Mouse (Mus musculus) thymus, adult 2 months (tissue): Measurements from ENCODE around the gene Dusp22. TPM values are rescaled to one million over a fixed set of nuclear protein-coding genes. Genes with fewer than 3 reads are reported as not detected.
A peak's percentile ranks its signal among the peaks of the same experiment; 100 is the strongest.

Experiments used
- DNase-seq: peaks from one replicate; pipeline ENCODE4 v3.0.0; 2021
- H3K27ac ChIP-seq: fragments of 200-500 bp; 2 replicates; pipeline ENCODE4 v1.5.1; 2012; ENCODE audit warnings: low read length, control low read depth; ENCODE audit not compliant: control insufficient read depth, insufficient read depth
- H3K27me3 ChIP-seq: fragments of 200-500 bp; 2 replicates; pipeline ENCODE4 v1.6.1; 2012; ENCODE audit warnings: mild to moderate bottlenecking, low read length, moderate library complexity, mixed read lengths; ENCODE audit not compliant: control insufficient read depth, insufficient read depth
- H3K36me3 ChIP-seq: fragments of 200-500 bp; 2 replicates; pipeline ENCODE4 v1.6.1; 2012; ENCODE audit warnings: mild to moderate bottlenecking, low read length, moderate library complexity; ENCODE audit not compliant: control insufficient read depth, insufficient read depth
- H3K4me1 ChIP-seq: fragments of 200-500 bp; replicated peaks from 2 replicates; pipeline ENCODE4 v1.6.1; 2012; ENCODE audit warnings: low read length; ENCODE audit not compliant: control insufficient read depth, insufficient read depth
- H3K4me3 ChIP-seq: fragments of 200-500 bp; 2 replicates; pipeline ENCODE4 v1.5.1; 2012; ENCODE audit warnings: mild to moderate bottlenecking, low read length, control low read depth, moderate library complexity; ENCODE audit not compliant: control insufficient read depth, insufficient read depth
- CTCF ChIP-seq: fragments of 200-500 bp; IDR thresholded peaks from 2 replicates; pipeline ENCODE4 v1.5.1; 2012; ENCODE audit warnings: mild to moderate bottlenecking, control low read depth, low read length, moderate library complexity, borderline replicate concordance; ENCODE audit not compliant: control insufficient read depth, poor library complexity, insufficient read depth; ENCODE audit errors: extremely low read depth
- POLR2A ChIP-seq: fragments of 200-500 bp; IDR thresholded peaks from 2 replicates; pipeline ENCODE4 v1.6.1; 2012; ENCODE audit warnings: mild to moderate bottlenecking, low read length, control low read depth, moderate library complexity; ENCODE audit not compliant: control insufficient read depth, poor library complexity, insufficient read depth; ENCODE audit errors: extremely low read depth
- WGBS: fragments of 180-500 bp; shearing (Covaris S2); methylation state at CpG from one replicate; pipeline ENCODE4 v1.1.7; 2018; 5-methylcytosine and 5-hydroxymethylcytosine counted together
- polyA plus RNA-seq: library from polyadenylated mRNA; depleted of rRNA; stranded (reverse); fragments of >200 nt; gene quantifications from 2 replicates; pipeline ENCODE4 v1.2.3, GENCODE M21; 2012

The Dusp22 gene
- polyA plus RNA-seq, 1 experiment = 11.1 TPM

- Histone ChIP-seq H3K27ac (no peak overlapping the region; the same call in 1 of the 2 replicates), H3K4me1 (peaks cover 21% of the 10 kb centered on the region), H3K4me3 (no peak overlapping the region), H3K36me3 (no peaks in the 10 kb centered on the region), H3K27me3 (no peaks in the 10 kb centered on the region)
- WGBS = 6% methylated on average over 6 of the region's 6 CpGs
- DNase-seq = peak; percentile 38
- TF ChIP-seq POLR2A (no peak), CTCF (no peak)
These were observed 26.8 kb upstream of the Dusp22 start for GRCm38 (mm10) chr13:30632998-30633397.

GRCm38 (mm10) chr13:30636453-30636852 is 23.3 kb upstream of the Dusp22 start:
- Histone ChIP-seq H3K27ac (no peak overlapping the region), H3K4me1 (peaks cover 16% of the 10 kb centered on the region), H3K27me3 (no peaks in the 10 kb centered on the region), H3K36me3 (no peaks in the 10 kb centered on the region), H3K4me3 (no peak overlapping the region)
- DNase-seq = no peak
- WGBS = 32% methylated on average over 4 of the region's 4 CpGs
- no peak for TF ChIP-seq POLR2A
- TF ChIP-seq CTCF = no peak

GRCm38 (mm10) chr13:30638378-30639115 is 21.3 kb upstream of the Dusp22 start:
- Histone ChIP-seq H3K4me1 (peaks cover 3% of the 10 kb centered on the region), H3K27ac (no peak overlapping the region), H3K36me3 (no peaks in the 10 kb centered on the region), H3K27me3 (no peaks in the 10 kb centered on the region), H3K4me3 (no peak overlapping the region)
- WGBS = 24% methylated on average over 5 of the region's 5 CpGs
- DNase-seq = no peak
- TF ChIP-seq POLR2A (no peak), CTCF (no peak)

- no peak overlapping the region for H3K4me3 ChIP-seq
- no peak overlapping the region for H3K27ac ChIP-seq
- no peaks in the 10 kb centered on the region for H3K27me3 ChIP-seq
- TF ChIP-seq CTCF = no peak
- TF ChIP-seq POLR2A = no peak
- no peak for DNase-seq
- no peaks in the 10 kb centered on the region for H3K4me1 ChIP-seq
- WGBS = 86% methylated on average over 4 of the region's 4 CpGs
- no peaks in the 10 kb centered on the region for H3K36me3 ChIP-seq
These were observed 17.7 kb upstream of the Dusp22 start for GRCm38 (mm10) chr13:30642053-30642452.

- H3K27me3 ChIP-seq = no peaks in the 10 kb centered on the region
- no peaks in the 10 kb centered on the region for H3K4me1 ChIP-seq
- no peaks in the 10 kb centered on the region for H3K36me3 ChIP-seq
- no peak for DNase-seq
- H3K4me3 ChIP-seq = no peak overlapping the region
- no peak overlapping the region for H3K27ac ChIP-seq
- TF ChIP-seq CTCF (no peak), POLR2A (no peak)
These were observed 11.3 kb upstream of the Dusp22 start for GRCm38 (mm10) chr13:30648461-30648860.

- no peak for DNase-seq
- Histone ChIP-seq H3K4me1 (no peaks in the 10 kb centered on the region), H3K27me3 (no peaks in the 10 kb centered on the region), H3K27ac (no peak overlapping the region), H3K4me3 (no peak overlapping the region), H3K36me3 (no peaks in the 10 kb centered on the region)
- WGBS = 93% methylated on average over 5 of the region's 5 CpGs
- TF ChIP-seq CTCF = no peak
- no peak for TF ChIP-seq POLR2A
These were observed 10.6 kb upstream of the Dusp22 start for GRCm38 (mm10) chr13:30649197-30649596.
